Mouse (Mus musculus) heart, embryonic 12.5 days (tissue): Measurements from ENCODE around the gene Uckl1. TPM values are rescaled to one million over a fixed set of nuclear protein-coding genes. Genes with fewer than 3 reads are reported as not detected.

Experiments used
- ATAC-seq: fragments of 200-750 bp; cut with Nextera tagmentation; 2 replicates; pipeline ENCODE4 v1.8.0; 2017; ENCODE audit warnings: moderate TSS enrichment, moderate library complexity; ENCODE audit not compliant: insufficient number of reproducible peaks, low FRiP score
- H3K27ac ChIP-seq: fragments of 300-500 bp; sonication (generic); 2 replicates; pipeline ENCODE4 v1.5.1; 2016; ENCODE audit warnings: mild to moderate bottlenecking, moderate library complexity; ENCODE audit not compliant: poor library complexity, severe bottlenecking
- H3K27me3 ChIP-seq: fragments of 300-500 bp; sonication (generic); replicated peaks from 2 replicates; pipeline ENCODE4 v1.6.1; 2016; ENCODE audit warnings: mild to moderate bottlenecking, moderate library complexity
- H3K36me3 ChIP-seq: fragments of 300-500 bp; sonication (generic); 2 replicates; pipeline ENCODE4 v1.6.1; 2016; ENCODE audit warnings: mild to moderate bottlenecking, moderate library complexity
- H3K4me1 ChIP-seq: fragments of 300-500 bp; sonication (generic); replicated peaks from 2 replicates; pipeline ENCODE4 v1.6.1; 2016; ENCODE audit warnings: mild to moderate bottlenecking
- H3K4me2 ChIP-seq: fragments of 300-500 bp; sonication (generic); 2 replicates; pipeline ENCODE4 v1.6.1; 2016; ENCODE audit warnings: mild to moderate bottlenecking, moderate library complexity
- H3K4me3 ChIP-seq: fragments of 300-500 bp; sonication (generic); 2 replicates; pipeline ENCODE4 v1.5.1; 2016; ENCODE audit warnings: mild to moderate bottlenecking
- H3K9ac ChIP-seq: fragments of 300-500 bp; sonication (generic); 2 replicates; pipeline ENCODE4 v1.6.1; 2016; ENCODE audit warnings: mild to moderate bottlenecking, moderate library complexity
- H3K9me3 ChIP-seq: fragments of 300-500 bp; sonication (generic); replicated peaks from 2 replicates; pipeline ENCODE4 v1.6.1; 2016; ENCODE audit warnings: mild to moderate bottlenecking, moderate library complexity
- WGBS: fragments of 180-500 bp; shearing (Covaris S2); methylation state at CpG from one replicate; pipeline ENCODE4 v1.1.7; 2016; 5-methylcytosine and 5-hydroxymethylcytosine counted together
- polyA plus RNA-seq: library from polyadenylated mRNA; unstranded; fragments of >200 nt; fragmentation: Nextera tagmentation; extraction: Ambion mirVana; gene quantifications from 2 replicates; pipeline ENCODE4 v1.2.1, GENCODE M21; 2016

Uckl1 gene
- polyA plus RNA-seq, 1 experiment from 2014 or later, result 64.2 TPM

- peak overlapping the region; percentile 46; the same call in 1 of the 2 replicates for H3K9ac ChIP-seq
- H3K4me3 ChIP-seq, result no peak overlapping the region
- WGBS, result 46% methylated on average over 5 of the region's 5 CpGs
- H3K27ac ChIP-seq, result peak overlapping the region; percentile 33; the same call in 1 of the 2 replicates
- no peaks in the 10 kb centered on the region for H3K27me3 ChIP-seq
- H3K4me2 ChIP-seq, result peak overlapping the region; percentile 13
- H3K4me1 ChIP-seq, result peaks cover 42% of the 10 kb centered on the region
- no peak for ATAC-seq
- peaks cover 18% of the 10 kb centered on the region for H3K36me3 ChIP-seq
- H3K9me3 ChIP-seq, result no peaks in the 10 kb centered on the region
Observed at GRCm38 (mm10) chr2:181578790-181579618, 5.7 kb downstream of the Uckl1 start.

DNA sequence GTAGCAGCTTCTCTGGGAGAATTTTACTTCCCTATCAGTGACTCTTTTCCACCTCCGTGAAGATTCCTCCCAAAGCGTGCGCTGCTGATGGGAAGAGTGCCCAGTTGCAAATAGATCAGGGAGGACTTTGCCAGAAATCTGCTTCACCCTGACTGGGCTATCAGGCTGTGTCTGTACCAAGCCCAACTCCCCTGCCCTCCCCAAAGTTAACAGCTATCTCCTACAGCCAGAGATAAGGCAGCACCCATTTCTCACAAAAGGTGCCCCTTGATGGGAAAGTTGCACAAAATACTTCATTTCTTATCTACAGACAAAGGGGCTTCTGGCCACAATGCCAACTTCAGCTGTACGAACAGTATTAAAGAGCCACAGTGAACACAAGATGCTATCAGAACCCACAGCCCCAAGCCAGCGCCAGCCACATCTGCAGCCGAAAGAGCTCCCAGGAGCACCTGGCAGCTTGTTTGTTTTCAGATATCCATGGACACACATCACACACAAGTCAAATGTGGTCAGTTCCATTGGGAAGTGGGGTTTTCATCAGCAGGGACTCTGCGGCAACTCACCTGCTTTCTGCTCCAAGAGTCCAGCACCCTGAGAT lies 6.6 kb downstream of the Uckl1 start:
- no peak for ATAC-seq

DNA sequence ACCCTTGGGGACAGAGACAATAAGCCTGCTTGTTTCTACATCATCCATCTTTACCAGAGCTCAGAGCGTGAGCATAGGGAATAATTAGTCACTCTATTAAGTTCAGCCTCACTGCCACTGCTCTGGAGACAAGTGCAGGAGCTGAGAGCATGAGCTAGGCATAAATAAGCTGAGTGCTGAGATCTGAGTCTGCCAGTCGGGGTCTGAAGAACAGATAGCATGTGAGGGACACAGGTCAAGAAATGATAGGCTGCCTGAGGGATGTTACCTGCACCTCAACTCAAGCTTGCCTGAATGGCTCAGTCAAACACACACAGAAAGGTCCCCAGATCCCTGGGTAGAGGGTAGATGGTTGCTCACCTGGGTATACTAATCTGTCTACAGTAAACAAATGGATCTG lies 7.6 kb downstream of the Uckl1 start:
- Histone ChIP-seq H3K4me3 (no peak overlapping the region), H3K9me3 (no peaks in the 10 kb centered on the region), H3K36me3 (peaks cover 30% of the 10 kb centered on the region), H3K27me3 (no peaks in the 10 kb centered on the region), H3K4me2 (no peak overlapping the region), H3K27ac (no peak overlapping the region), H3K9ac (no peak overlapping the region), H3K4me1 (peaks cover 42% of the 10 kb centered on the region)
- 65% methylated on average over 2 of the region's 2 CpGs for WGBS
- no peak for ATAC-seq

More for the DNA sequence above, 6.6 kb downstream of the Uckl1 start:
- H3K36me3 ChIP-seq, result peaks cover 21% of the 10 kb centered on the region
- no peak overlapping the region for H3K9ac ChIP-seq
- no peak overlapping the region for H3K27ac ChIP-seq
- 48% methylated on average over 7 of the region's 7 CpGs for WGBS
- H3K4me2 ChIP-seq, result no peak overlapping the region; the same call in 1 of the 2 replicates
- H3K4me3 ChIP-seq, result no peak overlapping the region
- no peaks in the 10 kb centered on the region for H3K9me3 ChIP-seq
- peaks cover 42% of the 10 kb centered on the region for H3K4me1 ChIP-seq
- H3K27me3 ChIP-seq, result no peaks in the 10 kb centered on the region

- H3K27ac ChIP-seq, result no peak overlapping the region
- H3K9ac ChIP-seq, result no peak overlapping the region
- peaks cover 42% of the 10 kb centered on the region for H3K4me1 ChIP-seq
- no peak overlapping the region for H3K4me2 ChIP-seq
- WGBS, result 75% methylated on average over 2 of the region's 2 CpGs
- H3K36me3 ChIP-seq, result peaks cover 35% of the 10 kb centered on the region
- H3K9me3 ChIP-seq, result no peaks in the 10 kb centered on the region
- no peak overlapping the region for H3K4me3 ChIP-seq
- no peaks in the 10 kb centered on the region for H3K27me3 ChIP-seq
- ATAC-seq, result no peak
Observed at GRCm38 (mm10) chr2:181576613-181577012, 8.1 kb downstream of the Uckl1 start.

DNA sequence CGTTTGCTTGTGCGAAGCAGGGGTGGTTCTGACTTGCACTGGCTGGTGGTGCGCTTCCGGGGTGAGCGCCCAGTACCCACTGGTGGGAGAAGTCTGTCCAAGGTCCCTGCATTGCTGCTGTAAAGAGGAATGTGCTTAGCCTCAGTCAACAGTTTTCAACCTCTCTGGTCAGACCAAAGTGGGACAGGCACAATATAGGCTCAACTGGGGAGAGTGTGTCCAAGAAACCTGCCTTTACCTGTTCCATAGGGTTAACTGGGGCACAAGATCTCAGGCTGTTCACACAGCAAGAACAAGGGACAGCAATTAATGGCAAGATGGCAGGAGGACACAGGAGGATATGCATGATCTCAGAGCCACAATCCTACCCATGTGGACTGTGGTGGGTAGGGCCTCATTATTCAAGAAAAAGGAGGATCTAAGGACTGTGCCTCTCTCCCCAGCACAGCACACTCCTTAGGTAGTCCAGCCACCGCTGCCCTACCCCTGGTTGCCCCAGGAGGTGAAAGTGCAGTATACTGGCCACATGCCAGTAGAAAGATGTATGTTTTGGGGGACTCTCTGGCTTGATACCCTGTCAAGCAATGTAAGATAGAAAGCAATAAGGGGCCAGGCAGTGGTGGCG lies 9.7 kb downstream of the Uckl1 start:
- Histone ChIP-seq H3K36me3 (peaks cover 36% of the 10 kb centered on the region), H3K4me2 (no peak overlapping the region), H3K9ac (no peak overlapping the region), H3K4me3 (no peak overlapping the region), H3K9me3 (no peaks in the 10 kb centered on the region), H3K4me1 (peaks cover 42% of the 10 kb centered on the region), H3K27me3 (no peaks in the 10 kb centered on the region), H3K27ac (no peak overlapping the region)
- 93% methylated on average over 7 of the region's 7 CpGs for WGBS
- no peak for ATAC-seq

- Histone ChIP-seq H3K27ac (no peak overlapping the region), H3K4me2 (no peak overlapping the region), H3K9ac (no peak overlapping the region), H3K4me1 (peaks cover 31% of the 10 kb centered on the region), H3K4me3 (no peak overlapping the region), H3K36me3 (peaks cover 41% of the 10 kb centered on the region), H3K9me3 (no peaks in the 10 kb centered on the region), H3K27me3 (no peaks in the 10 kb centered on the region)
- no peak for ATAC-seq
- WGBS, result 86% methylated on average over 9 of the region's 9 CpGs
Observed at GRCm38 (mm10) chr2:181573961-181574360, 10.7 kb downstream of the Uckl1 start.

DNA sequence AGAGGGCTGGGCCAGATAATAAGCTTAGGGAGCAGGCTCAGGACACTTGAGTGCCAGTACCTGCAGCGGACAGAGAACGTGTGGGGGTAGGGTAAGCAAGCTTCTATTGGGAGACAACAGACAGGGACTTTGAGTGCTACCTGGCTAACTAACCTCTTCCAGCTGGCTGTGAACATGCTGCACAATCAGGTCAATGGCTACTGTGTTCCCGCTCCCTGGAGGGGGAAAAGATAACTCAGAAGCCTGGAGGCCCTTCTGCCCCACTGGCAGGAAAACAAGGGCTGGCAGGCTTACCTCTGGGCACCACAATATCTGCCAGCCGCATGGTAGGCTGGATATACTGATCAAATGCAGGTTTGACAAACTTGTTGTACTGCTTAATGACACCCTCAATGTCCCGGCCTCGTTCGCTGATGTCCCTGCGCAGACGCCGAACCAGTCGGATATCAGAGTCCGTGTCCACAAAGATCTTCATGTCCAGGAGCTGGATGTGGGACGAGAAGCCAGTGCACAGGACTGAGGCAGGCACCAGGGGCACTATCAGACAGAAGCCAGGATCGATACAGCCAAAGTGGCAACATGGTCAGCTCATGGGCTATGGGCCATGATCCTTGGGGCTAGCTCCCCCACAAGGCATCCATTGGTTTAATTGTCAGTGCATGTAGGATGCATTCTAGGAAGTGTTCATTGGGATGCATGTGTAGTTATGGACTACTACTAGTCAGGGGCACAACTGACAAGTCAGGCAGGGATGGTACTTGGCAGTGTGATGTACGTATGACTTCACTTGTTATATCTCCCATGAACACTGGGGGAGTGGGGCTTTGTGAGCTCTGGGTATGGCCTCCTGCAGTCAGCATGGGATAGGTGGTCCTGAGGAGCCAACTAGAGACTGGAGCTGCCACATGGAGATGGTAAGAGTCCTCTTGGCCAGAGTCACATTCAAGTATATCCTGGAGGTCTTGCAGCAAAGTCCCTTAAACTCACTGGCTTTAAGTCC lies 11.5 kb downstream of the Uckl1 start:
- H3K4me1 ChIP-seq, result peaks cover 24% of the 10 kb centered on the region
- H3K9ac ChIP-seq, result no peak overlapping the region
- no peaks in the 10 kb centered on the region for H3K9me3 ChIP-seq
- peaks cover 41% of the 10 kb centered on the region for H3K36me3 ChIP-seq
- ATAC-seq, result no peak
- no peak overlapping the region for H3K27ac ChIP-seq
- WGBS, result 87% methylated on average over 15 of the region's 15 CpGs
- no peaks in the 10 kb centered on the region for H3K27me3 ChIP-seq
- H3K4me3 ChIP-seq, result no peak overlapping the region
- no peak overlapping the region for H3K4me2 ChIP-seq

GRCm38 (mm10) chr2:181571941-181572670 lies 12.6 kb downstream of the Uckl1 start:
- no peaks in the 10 kb centered on the region for H3K9me3 ChIP-seq
- 89% methylated on average over 11 of the region's 11 CpGs for WGBS
- H3K9ac ChIP-seq, result no peak overlapping the region
- no peak overlapping the region for H3K27ac ChIP-seq
- H3K4me1 ChIP-seq, result peaks cover 13% of the 10 kb centered on the region
- H3K4me2 ChIP-seq, result no peak overlapping the region
- H3K27me3 ChIP-seq, result no peaks in the 10 kb centered on the region
- peaks cover 41% of the 10 kb centered on the region for H3K36me3 ChIP-seq
- ATAC-seq, result no peak
- no peak overlapping the region for H3K4me3 ChIP-seq

DNA sequence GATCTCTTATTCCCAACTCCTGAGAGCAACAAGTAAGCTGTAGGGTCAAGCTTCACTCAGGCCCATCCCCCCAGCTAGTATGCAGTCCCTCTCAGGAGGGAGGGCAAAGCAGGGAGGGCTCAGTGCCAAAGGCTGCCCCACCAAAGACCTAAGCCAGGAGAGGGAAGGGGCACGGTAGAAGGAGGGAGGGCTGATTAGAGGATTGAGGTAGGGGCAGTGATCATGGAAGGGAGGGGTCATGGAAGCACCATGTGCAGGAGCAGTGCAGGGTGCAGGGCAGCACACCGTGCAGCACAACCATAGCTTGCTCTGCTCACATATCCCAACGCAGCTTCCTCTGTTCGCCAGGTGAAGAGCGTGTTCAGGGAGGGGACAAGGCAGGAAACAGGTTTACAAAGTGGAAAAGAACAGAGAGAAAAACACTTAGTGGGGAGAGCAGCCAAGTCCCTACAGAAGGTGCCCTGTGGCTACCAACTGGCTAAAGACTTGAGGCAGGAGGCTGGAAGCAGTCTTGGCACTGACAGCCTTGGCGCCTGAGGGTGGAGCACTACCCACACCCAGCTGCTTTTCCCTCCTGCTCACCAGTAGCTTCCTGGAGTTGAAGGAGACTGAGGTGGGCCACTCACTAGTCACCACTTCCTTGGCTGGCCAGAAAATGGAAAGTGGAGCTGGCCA lies 13.6 kb downstream of the Uckl1 start:
- 66% methylated on average over 6 of the region's 6 CpGs for WGBS
- ATAC-seq, result no peak
- Histone ChIP-seq H3K9me3 (no peaks in the 10 kb centered on the region), H3K27me3 (no peaks in the 10 kb centered on the region), H3K27ac (no peak overlapping the region), H3K4me3 (no peak overlapping the region), H3K36me3 (peaks cover 41% of the 10 kb centered on the region), H3K4me1 (peaks cover 8% of the 10 kb centered on the region), H3K4me2 (no peak overlapping the region), H3K9ac (peak overlapping the region; percentile 42; the same call in 1 of the 2 replicates)

GRCm38 (mm10) chr2:181570375-181570774 lies 14.3 kb downstream of the Uckl1 start:
- ATAC-seq, result no peak
- H3K36me3 ChIP-seq, result peaks cover 44% of the 10 kb centered on the region

More at GRCm38 (mm10) chr2:181570375-181570774, 14.3 kb downstream of the Uckl1 start:
- H3K4me3 ChIP-seq, result no peak overlapping the region
- no peak overlapping the region for H3K27ac ChIP-seq
- no peaks in the 10 kb centered on the region for H3K27me3 ChIP-seq
- 0 out of 2 replicates have a peak, but pooled peaks cover 3% of the 10 kb centered on the region for H3K9me3 ChIP-seq
- WGBS, result 81% methylated on average over 8 of the region's 8 CpGs
- no peak overlapping the region for H3K9ac ChIP-seq
- peaks cover 8% of the 10 kb centered on the region for H3K4me1 ChIP-seq
- H3K4me2 ChIP-seq, result no peak overlapping the region
